Mouse (Mus musculus) cerebellum, adult 18-20 months (tissue): Measurements from ENCODE around the gene Nuak1.
A peak's percentile ranks its signal among the peaks of the same experiment; 100 is the strongest.

Source experiments
- DNase-seq, 2 experiments: peaks; one replicate each; pipeline ENCODE4 v3.0.0; 2021

Gene Nuak1

DNA sequence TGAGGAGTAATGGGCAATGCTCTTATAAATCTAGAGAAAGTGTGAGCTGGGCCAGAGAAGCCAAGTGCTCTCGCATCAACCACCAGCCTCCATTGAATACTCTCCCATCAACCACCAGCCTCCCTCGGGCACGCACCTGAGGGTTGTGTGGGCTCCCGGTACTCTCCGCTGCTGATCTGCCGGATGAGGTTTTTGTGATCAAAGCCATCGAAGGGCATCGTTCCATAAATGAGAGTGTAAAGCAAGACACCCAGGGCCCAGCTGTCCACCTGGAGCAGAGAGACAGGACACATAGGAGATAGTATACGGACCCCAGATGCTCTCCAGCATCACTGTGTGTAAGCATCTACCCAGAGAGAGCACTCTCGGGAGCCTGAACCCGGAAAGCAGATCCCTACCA is 62.4 kb downstream of the Nuak1 start:
- peak in 1 of 2 experiments; percentile 4 for DNase-seq

DNA sequence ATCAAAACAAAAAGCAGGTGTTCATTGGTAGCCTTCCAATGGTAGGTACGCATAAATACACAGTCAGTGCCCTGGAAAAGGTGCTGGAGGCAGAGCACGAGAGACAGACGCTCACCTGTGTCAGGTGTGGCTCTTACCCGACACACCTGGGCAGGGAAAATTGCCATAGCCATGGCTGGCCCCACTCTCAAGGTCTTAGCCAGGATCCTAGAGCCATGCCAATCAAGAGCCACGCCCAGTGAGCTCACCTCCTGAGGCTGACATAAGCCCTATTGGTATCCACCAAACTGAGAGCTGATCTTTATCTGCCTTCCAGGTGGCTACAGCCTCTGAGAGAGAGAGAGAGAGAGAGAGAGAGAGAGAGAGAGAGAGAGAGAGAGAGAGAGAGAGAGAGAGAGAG is 64.1 kb downstream of the Nuak1 start:
- peak in 1 of 2 experiments; percentile 8 for DNase-seq

DNA sequence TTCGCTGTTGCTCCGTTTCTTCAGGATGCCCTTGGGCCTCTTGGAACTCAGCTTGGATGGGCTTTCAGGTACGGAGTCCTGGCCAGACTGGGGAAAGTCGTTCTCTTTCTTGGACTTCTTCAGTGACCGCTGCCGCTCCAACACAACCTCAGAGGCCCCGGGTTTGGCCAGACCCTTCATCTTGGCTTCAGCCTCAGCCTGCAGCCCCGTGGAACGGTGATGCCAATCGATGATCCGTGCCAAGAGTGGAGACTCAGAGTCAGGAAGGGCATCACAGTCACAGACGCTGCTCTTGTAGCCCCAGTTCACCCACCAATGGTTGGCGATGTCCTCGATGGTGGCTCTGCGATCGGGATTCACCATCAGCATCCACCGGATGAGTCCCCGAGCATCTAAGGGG is 65.4 kb downstream of the Nuak1 start:
- DNase-seq, result no peak

DNA sequence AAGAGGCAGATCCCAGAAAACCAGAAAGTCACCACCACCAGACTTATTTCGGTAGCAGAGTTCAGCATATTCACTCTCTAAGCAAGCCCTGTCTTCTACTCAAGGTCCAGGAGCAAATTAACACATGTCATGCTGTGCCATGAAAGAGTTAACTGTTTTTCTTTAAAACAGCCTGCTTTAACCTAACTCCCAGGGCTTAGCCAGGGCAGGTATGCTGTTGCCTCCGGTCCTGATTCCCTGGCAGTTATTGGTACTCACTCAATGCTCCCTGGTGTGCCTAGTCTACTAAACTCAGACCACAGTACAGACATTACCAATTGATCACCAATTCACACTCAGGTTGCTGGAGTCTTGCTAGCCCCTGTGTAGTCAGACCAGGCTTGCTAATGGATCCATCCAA is 66.9 kb downstream of the Nuak1 start:
- DNase-seq, result no peak

DNA sequence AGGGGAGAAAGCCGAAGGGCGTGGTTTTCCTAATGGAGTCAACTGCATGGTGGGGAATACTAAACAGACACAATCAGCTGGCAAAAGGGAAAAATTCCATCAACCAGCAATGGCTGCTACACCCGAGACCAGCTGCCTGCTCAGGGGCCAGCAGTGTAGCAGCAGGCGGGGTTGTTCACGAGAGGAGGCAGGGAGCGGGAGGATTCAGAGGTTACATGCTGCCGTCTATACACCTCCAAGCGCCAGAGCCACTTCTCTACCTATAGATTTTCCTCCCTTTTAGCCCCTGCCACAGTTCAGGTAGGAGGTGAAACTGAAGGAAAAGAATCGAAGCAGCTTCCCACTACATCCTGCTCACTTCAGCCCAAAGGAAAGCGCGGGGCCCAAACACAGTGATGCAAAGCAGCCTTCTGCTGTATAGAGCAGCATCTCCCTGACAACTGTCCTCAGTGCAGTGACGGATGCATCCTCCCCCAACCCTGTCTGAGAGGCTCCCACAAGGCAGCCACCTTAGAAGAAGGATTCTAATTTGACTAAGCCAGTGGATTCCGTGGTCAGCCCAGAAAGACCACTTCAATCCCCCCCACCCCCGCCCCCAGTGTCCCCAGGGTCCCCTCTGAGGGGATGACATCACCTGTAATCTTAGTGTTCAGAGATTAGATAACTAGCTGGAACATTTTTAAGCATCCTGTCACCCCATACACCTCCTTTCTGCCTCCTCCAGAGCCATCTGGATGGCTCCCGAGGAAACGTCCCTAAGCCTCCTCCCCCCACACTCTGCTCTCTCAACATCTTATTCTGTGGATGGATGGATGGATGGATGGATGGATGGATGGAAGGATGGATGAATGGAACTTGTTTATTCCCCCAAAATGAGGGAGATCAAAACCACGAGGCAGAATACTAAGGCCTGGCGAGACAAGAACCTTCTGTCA is 68.0 kb downstream of the Nuak1 start:
- DNase-seq, result peak in 1 of 2 experiments; percentile 28

DNA sequence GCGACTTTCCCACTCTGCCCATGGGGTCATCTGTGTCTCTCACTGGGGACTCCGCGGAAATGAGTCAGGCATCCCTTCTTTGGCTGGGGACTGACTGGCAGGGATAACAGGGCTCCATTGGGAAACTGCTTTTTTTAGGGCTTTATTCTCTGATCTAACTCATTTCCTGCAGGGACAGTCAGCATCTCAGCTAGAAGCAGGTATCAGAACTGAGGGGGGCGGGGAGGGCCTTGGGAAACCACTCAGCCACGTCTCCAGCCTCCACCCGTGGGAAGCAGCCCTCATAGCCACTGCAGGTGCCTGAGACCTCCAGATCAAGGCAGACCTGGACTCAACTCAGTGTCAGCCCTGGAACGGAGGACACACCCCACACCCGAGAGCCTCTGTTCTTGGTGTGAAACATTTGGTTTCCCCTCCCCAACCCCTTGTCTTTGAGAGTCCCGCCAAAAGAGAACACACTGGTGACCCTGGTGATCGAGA is 68.7 kb downstream of the Nuak1 start:
- DNase-seq, result peak; percentile 70 to 80

DNA sequence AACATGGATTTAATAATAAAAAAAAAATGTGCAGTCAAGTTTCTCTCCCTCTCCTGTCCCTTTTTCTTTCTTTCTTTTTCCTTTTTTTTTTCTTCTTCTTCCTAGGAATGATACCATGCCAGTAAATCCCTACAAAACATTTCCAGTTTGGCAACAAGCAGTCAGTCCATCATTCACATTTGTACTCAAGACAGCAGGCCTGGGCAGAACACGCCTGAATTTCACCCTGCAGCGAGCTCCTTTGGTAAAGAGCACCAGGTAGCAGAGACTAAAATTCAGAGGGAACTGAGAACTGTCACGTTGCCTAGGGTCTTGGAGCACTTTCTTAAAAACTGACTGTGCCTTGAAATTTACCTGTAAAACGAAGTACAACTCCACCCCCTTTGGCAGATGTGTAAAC is 69.2 kb downstream of the Nuak1 start:
- peak in 1 of 2 experiments; percentile 53 for DNase-seq

DNA sequence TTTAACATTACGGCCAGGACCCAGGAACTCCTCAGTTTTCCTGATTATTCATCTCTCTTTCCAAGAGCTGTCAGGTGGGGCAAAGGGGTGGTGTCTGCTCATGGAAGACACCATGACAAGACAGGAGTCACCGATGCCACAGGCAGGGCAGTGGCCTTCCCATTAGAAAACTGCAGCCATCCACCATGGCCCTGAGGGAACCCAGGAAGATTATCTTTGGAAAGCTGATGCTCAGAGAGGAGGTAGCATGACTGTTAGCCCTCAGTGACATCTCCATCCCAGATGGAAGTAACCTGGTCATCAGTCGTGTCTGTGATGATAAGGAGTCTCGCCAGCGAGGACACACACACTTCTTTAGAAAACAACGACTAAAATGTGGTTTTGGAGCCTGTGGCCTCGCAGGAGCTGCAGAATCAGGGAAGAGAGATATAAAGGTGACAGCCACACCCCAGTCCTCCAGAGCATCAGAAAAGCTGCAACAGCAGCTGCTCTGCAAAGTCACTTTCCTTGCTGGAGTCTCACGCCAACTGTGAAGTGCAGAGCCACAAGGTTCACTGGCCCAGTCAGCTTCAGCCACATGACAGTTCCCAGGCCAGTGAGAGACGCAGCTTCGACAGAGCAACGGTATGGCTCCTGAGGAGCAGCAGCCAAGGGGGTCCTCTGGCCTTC is 70.6 kb downstream of the Nuak1 start:
- DNase-seq, result peak in 1 of 2 experiments; percentile 6

DNA sequence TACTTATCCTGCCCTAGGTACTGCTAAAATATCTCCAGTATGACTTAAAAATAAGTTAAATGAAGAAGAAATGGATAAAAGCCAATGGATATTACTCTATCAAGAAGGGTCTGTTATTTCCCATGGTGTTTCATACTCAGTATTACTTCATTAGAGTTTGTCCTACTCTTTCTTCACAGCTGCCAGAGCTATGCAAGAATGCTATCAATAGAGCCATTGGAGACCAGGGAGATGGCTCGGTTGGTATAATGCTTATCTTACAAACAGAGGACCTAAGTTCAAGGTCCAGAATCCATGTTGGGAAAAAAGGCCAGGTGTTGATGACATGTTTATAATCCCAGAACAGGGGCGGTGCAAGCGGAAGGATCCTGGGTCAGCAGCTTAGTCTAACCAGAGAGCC is 72.2 kb downstream of the Nuak1 start:
- no peak for DNase-seq

DNA sequence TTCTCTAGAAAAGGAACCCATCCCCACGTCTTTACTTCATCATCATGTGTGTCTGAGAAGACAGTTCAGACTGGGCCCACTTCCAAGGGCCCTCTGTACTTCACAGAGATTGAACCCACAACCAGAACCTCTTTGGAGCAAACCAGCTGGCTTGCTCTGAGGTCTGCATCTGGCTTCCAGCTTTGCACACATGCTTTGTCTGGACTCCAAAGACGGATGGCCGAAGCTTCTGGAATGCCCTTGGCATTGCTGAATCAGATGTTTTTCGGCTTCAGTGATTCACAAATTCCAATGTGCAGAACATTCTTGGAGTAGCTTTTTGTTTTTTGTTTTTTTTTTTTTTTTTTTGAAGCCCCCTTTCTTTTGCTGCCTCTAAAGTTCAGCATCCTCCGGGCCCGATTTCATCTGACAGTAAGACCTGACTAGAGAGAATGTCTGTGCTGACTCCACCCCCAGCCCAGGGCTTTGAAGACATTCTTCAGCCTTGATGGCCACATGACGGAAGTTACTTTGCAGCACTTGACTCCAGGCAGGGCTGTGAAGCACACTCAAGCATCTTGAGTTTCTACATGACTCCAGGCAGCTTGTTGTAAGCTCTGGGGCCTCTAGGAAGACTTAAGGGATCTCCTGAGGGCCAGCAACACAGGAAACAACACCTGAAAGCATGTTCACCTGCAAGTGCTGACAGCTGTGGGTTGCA is 75.1 kb downstream of the Nuak1 start:
- no peak for DNase-seq

DNA sequence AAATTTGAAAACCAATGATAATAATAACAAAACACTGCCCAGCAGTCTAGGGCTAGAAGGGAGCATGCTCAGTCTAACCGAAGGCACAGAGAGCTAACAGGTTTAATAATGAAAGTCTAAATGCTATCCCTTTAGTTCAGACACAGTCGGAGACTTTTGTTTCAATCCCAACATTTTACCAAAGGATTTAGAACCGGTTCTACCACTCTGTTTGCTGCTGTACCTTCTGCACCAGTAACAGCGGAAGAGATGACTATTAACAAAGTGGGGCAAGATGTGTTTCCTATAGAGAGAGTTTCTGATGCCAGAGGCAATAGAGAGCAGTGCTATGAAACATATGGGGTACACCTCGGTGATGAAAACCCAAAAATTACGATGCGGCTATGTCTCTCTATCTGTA is 76.6 kb downstream of the Nuak1 start:
- DNase-seq, result no peak

DNA sequence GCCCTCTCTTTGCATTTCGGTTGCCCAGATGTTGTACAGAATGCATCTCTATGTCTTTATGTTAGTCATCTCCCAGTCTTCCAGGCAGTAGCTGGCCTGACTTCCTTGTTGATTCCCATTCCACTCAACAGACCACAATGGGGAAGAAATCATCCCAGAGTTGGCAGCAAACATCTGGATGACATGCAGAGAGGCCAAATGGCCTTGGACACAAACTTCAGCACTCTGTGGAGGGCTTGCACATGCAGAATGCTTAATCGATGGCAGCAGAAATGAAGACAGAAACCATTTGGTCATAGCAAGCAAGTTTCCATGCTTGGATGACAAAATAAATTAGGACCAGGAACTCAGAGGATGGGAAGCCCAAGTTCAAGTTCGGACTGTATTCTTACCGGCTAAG is 79.4 kb downstream of the Nuak1 start:
- DNase-seq, result no peak

DNA sequence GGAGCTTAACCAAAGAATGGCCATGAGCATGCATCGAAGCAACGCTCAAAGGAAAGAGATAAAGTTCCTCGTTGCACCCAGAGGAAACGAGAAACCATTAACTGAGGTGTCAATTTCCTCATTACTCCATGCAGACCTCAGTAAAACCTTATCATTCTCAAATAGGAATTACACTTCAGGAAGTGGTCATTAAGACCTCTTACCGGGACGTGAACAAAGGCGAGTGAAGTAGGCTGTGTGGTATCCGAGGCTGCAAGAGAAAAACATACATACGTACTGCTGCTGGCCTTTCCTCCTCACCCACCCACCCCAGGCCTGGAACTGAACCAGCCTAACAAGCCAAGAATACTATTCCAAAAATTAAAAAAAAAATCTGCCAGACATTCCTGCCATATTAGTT is 80.0 kb downstream of the Nuak1 start:
- DNase-seq, result no peak

DNA sequence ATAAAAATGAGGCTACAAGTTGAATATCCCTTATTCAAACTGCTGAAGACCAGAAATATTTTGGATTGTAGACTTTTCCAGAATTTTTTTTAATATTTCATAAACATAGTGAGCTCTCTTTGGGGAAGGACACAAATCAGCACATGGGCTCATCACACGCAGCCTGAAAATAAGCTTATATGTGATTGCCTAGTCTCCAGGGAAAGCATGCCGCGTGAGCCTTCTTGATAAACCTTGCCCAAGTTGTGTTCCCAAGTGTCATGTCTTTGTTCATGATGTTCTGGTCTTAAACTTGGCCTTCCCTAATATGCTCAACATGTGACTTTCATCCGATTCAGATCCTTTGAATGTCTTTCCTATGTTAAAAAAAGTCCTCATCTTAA is 81.7 kb downstream of the Nuak1 start:
- DNase-seq, result no peak

DNA sequence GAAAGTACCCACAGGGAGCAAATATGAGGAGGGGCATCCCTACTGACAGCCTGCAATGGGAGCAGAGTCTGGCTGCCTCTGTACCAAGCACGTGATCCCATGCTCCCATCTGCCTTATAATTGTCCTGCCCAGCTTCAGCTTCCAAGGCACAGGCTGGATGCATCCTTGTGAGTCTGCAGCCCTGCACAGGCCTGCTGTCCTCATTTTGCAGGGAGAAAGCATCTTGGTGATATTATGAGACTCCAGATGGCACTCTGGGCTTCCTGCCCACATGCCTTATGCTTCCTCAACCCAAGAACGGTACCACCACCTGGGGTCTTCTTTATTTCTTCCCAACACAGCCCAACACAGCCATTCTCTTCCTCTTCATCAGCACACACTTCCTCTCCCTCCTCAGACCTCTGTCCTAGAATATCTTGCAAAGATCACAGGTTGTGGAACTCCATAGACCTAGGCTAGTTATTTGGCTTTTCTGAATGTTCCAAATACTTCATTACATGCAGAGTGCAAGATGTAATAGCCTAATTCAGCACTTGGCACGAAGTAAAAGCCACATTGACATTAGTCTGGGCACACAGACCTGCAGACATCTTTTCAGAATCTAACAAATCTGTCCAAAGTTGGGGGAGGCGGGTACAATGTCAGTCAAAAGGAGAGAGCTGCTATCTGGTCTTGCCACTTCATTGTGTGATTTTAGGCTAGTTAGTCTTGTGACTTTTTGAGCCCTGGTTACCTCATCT is 82.2 kb downstream of the Nuak1 start:
- peak; percentile 96 for DNase-seq

DNA sequence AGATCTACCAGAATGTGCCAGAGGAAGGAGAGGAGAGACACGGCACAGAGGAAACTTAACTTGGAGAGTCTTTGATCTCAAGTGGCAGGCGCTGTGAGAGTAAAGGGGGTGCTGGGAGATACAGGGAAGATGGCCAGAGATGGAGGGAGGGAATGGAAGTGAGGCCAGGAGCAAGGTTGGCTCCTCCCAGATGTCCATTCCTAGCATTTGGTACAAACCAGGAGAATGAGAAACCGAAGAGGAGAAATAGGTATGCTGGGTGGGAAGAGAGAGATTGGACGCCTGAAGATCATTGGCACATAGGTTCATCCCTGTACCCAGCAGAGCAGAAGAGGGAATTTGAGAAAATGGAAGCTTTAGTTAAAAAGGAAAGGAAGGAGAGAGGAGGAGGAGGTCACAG is 82.8 kb downstream of the Nuak1 start:
- peak in 1 of 2 experiments; percentile 62 for DNase-seq

DNA sequence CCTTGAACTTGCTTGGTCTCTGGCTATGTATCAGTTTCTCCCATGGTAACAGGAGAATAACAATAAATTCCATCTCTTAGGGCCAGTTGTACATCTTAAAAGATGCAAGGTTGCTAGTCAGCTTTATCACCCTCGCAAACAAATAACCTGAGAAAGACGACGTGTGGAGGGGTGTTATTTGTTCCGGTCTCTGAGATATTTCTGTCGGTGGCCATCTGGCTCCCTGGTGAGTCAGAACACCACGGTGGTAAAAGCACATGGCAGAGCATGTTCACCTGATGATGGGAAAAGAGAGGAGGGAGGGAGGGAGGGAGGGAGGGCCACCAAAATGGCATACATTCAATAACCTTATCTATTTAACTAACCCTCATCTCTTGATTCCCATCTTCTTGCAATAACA is 86.1 kb downstream of the Nuak1 start:
- DNase-seq, result no peak

DNA sequence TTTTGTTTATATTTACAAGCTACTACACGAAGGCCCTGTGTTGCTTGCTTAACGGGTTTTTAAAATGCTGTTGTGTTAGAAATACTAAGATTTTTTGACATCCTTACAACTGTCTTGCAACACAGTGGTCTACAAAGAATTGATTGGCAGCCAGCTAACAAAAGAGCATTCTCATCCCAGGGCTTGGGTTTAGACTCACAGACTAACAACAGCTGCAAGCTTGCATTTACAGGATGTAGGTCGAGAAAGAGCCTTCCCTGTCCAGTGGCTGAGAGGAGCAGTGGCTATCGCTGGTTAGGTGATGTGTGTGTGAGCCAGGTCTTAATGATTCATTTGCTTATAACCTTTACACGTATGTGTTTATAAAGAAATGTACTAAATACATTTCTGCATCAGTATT is 94.7 kb downstream of the Nuak1 start:
- DNase-seq, result no peak

DNA sequence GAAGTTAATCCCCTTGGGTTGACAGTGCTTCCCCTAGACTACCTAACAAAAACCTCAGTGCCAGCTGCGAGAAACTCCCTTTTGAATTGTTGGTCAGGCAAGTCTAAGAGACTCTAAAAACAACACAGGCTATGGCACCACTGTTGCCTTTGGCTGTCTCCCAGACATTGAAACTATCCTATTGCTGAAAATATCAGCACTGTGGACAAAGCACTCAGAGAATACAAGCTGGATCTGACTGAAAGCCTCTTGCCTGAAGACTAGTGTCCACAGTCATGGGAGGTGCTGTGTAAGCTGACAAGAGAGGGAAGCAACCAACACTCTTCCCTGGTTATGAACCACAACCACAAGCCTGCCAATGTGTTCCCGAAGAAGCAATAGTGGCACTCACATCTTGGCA is 96.9 kb downstream of the Nuak1 start:
- no peak for DNase-seq

DNA sequence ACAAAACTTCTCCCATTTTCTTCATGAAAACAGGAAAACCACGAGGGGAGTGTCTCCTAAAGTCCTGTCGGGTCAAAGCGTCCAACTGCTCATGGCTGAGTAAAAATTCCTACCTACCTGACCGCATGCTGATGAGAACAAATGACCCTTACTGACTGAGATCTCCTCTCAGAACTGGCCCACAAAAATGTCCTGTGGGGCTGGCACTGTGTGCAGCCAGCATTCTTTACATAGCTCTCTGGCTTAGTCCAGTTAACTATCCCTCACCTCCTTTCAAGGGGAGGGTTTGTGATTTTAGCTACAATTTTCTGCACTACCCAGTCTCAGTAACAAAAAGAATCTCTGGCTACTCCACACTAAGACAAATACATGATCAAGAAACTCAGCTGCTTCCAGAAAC is 100.9 kb downstream of the Nuak1 start:
- no peak for DNase-seq

DNA sequence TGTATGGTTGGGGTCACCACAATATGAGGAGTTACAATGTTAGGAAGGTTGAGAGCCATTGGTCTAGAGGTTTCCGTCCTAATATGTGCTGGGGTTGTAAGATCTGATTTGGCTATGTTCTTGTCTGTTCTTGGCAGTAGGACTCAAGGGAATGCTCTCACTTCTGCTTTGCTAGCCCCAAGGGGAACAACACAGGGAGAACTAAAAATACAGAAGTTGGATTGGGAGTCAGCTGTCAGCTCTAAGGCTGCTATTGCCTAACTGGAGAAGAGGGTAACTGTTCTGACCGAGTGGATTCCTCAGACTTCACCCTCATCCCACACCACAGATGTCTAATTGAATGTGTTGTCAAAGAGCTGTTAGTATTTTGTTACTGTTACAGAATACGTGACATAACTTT is 101.6 kb downstream of the Nuak1 start:
- no peak for DNase-seq

DNA sequence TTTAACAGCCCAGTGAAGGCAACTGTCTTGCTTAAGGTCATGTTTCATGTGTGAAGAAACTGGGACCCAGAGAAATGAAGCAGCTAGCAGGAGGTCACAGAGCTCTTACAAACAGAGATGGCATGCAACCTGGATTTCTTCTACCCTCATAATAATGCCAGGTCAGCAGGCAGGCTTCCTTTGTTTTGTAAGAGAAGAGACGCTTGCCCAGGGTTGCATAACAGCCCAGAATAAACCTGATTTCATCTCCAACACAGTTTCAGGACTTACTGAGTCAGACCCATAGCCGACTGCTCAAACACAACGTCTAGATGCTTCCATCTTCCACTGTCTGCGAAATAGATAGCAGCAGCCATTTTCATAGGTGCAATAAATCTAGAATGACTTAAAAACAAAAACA is 105.0 kb downstream of the Nuak1 start:
- no peak for DNase-seq

DNA sequence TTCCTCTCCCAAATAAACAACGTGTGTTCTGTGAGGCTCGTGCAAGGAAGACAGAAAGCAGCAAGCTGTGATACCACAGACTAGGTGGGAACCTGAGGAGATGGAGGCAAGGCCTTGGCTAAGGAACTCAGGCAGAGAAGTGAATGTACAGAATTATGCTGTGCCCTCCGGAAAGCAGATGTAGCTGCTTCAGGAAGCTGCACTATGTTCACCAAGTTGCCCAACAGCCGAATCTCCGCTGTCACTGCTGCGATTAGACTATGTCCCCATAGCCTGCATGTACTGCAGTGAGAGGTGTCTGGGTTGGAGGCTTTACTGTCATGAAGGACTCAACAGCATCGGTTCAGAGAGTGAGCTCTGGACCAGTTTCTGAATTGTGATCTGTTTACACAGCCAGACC is 110.6 kb downstream of the Nuak1 start:
- DNase-seq, result no peak
